Mouse (Mus musculus) left cerebral cortex, adult 2 months (tissue): ENCODE data around the gene Ptbp1. TPM values are rescaled to one million over a fixed set of nuclear protein-coding genes. Genes with fewer than 3 reads are reported as not detected.

Experiments
- DNase-seq, 2 experiments: peaks; one replicate each; pipeline ENCODE4 v3.0.0; 2021 to 2022; ENCODE audit warnings: low spot score in 2 of 2, mixed read lengths in 1 of 2; ENCODE audit errors: extremely low spot score in 1 of 2
- H3K27ac ChIP-seq: fragments of 200-600 bp; 2 replicates; pipeline ENCODE4 v1.8.1; 2022
- H3K4me3 ChIP-seq: fragments of 200-600 bp; 2 replicates; pipeline ENCODE4 v1.8.1; 2022
- CTCF ChIP-seq: fragments of 200-600 bp; IDR thresholded peaks from 2 replicates; pipeline ENCODE4 v1.8.1; 2022; ENCODE audit warnings: antibody characterized with exemption, mild to moderate bottlenecking, moderate library complexity
- intact Hi-C: fragments of 180-260 bp; cut with DNase I; formaldehyde crosslinking; loops from one replicate; pipeline ENCODE4 v1.15.1; 2025
- total RNA-seq, 2 experiments: library from RNA; stranded (reverse); gene quantifications; 2 replicates each; pipeline ENCODE4 v1.2.3; 2021

Gene Ptbp1
- total RNA-seq, 2 experiments from 2014 or later = 55.5 to 61.7 TPM

- no peak overlapping the region for H3K27ac ChIP-seq
- no peak for DNase-seq
- TF ChIP-seq CTCF = no peak
- intact Hi-C loops = no loop called here
- no peak overlapping the region for H3K4me3 ChIP-seq
Observed at GRCm38 (mm10) chr10:79862049-79862788, 8.0 kb downstream of the Ptbp1 start.

- H3K27ac ChIP-seq = no peak overlapping the region
- DNase-seq = peak in 1 of 2 experiments; percentile 14
- intact Hi-C loops = no loop called here
- no peak overlapping the region for H3K4me3 ChIP-seq
- TF ChIP-seq CTCF = no peak
Observed at GRCm38 (mm10) chr10:79862925-79863324, 8.7 kb downstream of the Ptbp1 start.

GRCm38 (mm10) chr10:79864351-79865188 lies 10.3 kb downstream of the Ptbp1 start:
- no peak for DNase-seq
- TF ChIP-seq CTCF = no peak
- H3K27ac ChIP-seq = no peak overlapping the region
- no peak overlapping the region for H3K4me3 ChIP-seq
- intact Hi-C loops = no loop called here

- no peak overlapping the region for H3K4me3 ChIP-seq
- H3K27ac ChIP-seq = no peak overlapping the region
- no peak for DNase-seq
- no peak for TF ChIP-seq CTCF
- intact Hi-C loops = no loop called here
Observed at GRCm38 (mm10) chr10:79865189-79865601, 11.0 kb downstream of the Ptbp1 start.

GRCm38 (mm10) chr10:79865801-79866295 lies 11.6 kb downstream of the Ptbp1 start:
- TF ChIP-seq CTCF = no peak; the same call in 1 of the 2 replicates
- intact Hi-C loops = no loop called here
- DNase-seq = no peak
- Histone ChIP-seq H3K4me3 (no peak overlapping the region), H3K27ac (no peak overlapping the region)

- no peak for TF ChIP-seq CTCF
- Histone ChIP-seq H3K4me3 (no peak overlapping the region), H3K27ac (no peak overlapping the region)
- intact Hi-C loops = no loop called here
- no peak for DNase-seq
Observed at GRCm38 (mm10) chr10:79866601-79867000, 12.4 kb downstream of the Ptbp1 start.

- Histone ChIP-seq H3K27ac (no peak overlapping the region), H3K4me3 (no peak overlapping the region)
- intact Hi-C loops = no loop called here
- TF ChIP-seq CTCF = no peak
- no peak for DNase-seq
Observed at GRCm38 (mm10) chr10:79871845-79872244, 17.6 kb downstream of the Ptbp1 start.

- no peak for DNase-seq
- Histone ChIP-seq H3K27ac (no peak overlapping the region), H3K4me3 (peak overlapping the region; percentile 65)
- no peak for TF ChIP-seq CTCF
- intact Hi-C loops = no loop called here
Observed at GRCm38 (mm10) chr10:79872862-79873261, 18.6 kb downstream of the Ptbp1 start.

- intact Hi-C loops = no loop called here
- Histone ChIP-seq H3K27ac (no peak overlapping the region), H3K4me3 (peak overlapping the region; percentile 65)
- no peak for DNase-seq
- TF ChIP-seq CTCF = no peak
Observed at GRCm38 (mm10) chr10:79873313-79873712, 19.1 kb downstream of the Ptbp1 start.

GRCm38 (mm10) chr10:79873715-79874289 lies 19.6 kb downstream of the Ptbp1 start:
- no peak for DNase-seq
- H3K4me3 ChIP-seq = peak overlapping the region; percentile 65
- H3K27ac ChIP-seq = peak overlapping the region; percentile 82
- intact Hi-C loops = no loop called here
- no peak for TF ChIP-seq CTCF

- Histone ChIP-seq H3K4me3 (peak within 1 kb of the TSS; percentile 65), H3K27ac (peak within 1 kb of the TSS; percentile 82)
- TF ChIP-seq CTCF = no peak
- peak; percentile 54 to 59 for DNase-seq
- intact Hi-C loops = no loop called here
Observed at GRCm38 (mm10) chr10:79874290-79874862, 20.1 kb downstream of the Ptbp1 start, which contains the start of the genes Prtn3 and Plppr3. Gene Prtn3, plus strand, starts transcription at chr10:79874476. Gene Plppr3, minus strand, starts transcription at chr10:79874634.
